Mouse (Mus musculus): ENCODE results near the gene Scp2.
A peak's percentile ranks its signal among the peaks of the same experiment; 100 is the strongest.

Gene Scp2

DNA sequence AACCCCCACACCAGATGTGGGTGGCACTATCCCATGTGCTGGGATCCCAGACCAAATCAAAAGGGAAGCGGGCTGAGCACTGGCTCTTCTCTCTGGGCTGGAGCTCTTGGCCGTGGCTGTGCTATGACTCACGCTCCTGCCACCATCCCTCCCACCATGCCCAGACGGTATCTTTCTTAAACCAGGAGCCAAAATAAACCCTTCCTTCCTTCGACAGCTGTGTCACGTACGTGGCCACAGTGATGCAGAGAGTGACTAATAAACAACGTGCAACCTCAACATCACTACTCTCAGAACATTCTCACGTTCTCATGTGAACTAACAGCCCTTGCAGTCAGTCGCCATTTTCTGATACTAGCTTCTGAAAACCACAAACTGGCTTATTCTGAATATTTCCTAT is 86.6 kb downstream of the Scp2 start:
- no peak for DNase-seq

DNA sequence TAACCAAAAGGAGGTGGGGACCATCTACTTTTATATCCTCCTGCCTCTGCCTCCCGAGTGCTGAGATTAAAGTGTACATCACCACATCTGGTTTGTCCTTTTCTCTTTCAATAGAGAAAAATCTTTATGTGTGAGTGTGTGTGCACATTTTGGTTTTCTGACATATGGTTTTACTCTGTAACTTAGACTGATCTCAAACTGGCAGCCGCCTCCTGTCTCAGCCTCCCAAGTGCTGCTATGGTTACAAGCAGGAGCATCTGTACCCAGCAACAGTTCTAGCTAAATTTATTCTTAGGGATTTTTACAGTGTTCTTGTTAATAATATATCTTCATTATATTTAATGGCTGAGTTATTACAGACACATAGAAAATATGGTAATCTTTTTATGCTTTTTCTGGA is 87.6 kb downstream of the Scp2 start:
- DNase-seq: no peak

DNA sequence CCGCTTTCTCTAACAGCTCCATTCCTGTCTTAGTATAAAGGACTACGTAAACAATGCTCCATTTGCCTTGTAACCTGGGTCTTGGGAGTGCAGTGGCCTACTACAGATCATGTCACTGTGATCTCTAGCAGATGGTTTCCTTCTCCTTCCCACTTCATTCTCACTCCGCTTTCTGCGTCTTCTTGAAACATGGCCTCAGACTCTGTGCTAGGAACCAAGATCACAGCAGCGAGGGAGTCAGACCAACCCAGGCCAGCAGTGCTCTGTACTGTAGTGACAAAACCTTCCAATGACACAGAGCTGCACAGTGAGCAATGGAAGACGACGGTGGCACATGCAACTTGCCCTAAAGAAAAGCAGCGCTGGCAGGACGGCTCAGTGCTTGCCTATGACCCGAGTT is 88.9 kb downstream of the Scp2 start:
- DNase-seq: peak; percentile 12

DNA sequence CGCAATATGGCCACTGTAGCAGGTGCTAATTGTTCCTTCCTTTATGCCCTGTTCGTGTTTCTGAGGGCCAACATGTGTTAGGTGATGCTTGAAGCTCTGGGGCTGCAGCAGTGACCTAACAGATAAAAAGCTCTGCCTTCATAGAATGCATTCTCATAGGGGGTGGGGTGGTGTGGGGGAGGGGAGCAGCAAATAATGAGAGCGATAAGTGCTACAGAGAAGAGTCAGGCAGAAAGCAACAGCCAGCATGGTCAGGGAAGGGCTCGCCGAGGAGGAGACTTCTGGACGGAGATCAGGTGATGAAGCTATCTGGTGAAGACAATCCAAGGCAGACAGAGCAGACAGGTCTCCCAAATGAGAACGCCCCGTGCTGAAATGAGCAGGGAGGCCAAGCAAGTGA is 92.1 kb downstream of the Scp2 start:
- DNase-seq: no peak

DNA sequence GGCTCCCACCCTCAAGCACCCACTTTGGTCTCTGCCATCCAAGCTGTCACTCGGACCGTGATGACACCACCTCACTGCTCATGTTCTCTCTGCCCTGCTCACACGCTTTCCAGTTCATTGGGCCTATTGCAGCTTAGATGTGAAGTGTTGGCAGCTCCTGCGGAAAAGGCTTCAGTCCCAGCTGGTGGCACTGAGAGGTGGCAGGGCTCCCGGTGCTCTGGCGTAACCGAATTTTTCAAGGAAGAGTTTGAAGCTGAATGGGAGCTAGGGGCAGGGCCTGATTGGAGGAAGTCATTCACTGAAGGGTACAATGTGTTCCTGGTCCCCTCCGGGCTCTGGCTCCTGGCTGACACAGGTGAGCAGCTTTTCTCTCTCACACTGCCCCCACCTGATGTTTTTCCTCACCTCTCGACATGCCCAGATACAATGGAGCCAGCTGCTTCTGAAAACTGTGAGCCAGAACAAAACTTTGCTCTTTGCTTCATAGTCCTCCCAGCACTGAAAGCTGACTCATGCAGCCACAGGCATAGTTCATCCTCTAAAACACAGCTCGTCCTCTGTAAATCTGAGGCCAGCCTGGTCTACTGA is 93.0 kb downstream of the Scp2 start:
- DNase-seq: no peak

DNA sequence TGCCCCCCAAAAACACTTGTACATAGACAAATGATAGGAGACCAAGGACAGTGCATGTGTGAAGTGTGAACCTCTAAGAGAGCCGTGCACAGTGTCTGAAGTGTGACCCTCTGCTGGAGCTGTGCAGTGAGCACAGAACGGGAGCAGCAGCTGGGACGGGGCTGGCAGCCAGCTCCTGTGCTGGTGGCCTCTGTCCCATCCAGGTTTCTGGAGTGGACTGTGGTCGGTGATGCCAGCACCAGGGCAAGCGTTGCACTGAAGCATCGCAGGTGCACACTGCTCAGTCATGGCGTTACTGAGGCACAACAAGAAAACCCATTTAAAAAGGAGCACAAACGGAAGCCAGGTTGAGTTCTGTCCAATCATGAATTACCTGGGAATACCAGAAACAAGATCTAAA is 98.7 kb downstream of the Scp2 start:
- DNase-seq: no peak

DNA sequence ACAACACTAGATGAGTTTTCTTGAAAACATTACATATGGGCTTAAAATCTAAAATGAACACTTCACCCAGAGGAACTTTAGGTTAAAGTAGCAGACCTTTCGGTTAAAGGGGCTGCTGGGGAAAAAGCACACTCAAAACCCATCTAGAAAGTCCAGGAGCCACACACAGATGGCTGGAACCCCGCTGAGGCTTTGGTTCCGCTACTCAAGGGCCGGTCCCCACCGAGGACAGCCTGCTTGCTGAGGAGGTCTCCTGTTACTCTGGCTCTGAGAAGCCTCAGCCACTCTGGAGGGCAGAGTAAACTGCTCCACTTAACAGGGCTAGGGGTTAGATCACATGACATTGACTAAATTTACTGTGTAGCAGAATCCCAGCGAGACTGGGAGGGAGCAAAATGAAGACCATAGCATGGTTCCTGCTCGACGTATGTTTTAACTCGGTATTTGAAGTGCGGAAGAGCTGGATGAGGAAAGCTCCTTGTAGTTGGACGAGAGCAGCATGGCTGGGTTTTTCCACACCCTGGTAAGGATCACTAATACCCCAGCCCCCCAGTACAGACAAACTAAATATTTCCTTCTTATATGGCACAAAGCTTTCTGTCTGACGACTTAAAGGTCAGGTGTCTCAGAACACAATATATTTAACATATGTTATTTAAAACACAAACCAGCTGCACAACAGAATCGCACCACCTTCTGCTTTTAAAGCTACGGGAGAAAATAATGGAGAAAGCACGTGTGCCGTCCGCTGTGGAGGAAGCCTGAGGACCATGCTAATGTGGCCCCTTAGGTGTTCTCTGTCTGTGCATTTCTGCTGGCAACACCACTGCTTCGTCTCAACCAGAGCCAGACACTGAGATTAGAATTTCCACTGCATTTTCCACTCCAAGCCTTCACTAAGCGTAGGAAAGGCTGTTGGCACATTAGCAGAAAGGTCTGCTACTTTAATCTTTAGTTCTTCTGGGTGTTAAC is 99.4 kb downstream of the Scp2 start:
- no peak for DNase-seq

DNA sequence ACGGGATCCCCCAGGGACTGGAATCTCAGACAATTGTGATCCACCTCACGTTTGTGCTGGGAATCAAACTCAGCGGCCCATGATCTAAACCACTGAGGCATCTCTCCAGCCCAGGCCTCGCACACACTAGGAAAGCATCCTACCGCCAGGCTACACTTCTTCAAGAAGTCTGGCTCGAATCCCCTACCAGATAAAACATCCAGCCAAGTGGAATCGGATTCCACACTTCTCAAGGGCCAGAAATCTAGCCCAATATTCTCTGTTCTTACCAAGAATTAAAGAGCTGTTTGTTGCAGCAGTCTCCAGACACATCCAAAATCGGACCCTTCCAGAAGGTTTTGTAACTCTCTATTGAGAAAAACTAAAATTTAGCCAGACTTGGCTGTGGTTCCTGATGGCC is 107.8 kb downstream of the Scp2 start:
- no peak for DNase-seq

DNA sequence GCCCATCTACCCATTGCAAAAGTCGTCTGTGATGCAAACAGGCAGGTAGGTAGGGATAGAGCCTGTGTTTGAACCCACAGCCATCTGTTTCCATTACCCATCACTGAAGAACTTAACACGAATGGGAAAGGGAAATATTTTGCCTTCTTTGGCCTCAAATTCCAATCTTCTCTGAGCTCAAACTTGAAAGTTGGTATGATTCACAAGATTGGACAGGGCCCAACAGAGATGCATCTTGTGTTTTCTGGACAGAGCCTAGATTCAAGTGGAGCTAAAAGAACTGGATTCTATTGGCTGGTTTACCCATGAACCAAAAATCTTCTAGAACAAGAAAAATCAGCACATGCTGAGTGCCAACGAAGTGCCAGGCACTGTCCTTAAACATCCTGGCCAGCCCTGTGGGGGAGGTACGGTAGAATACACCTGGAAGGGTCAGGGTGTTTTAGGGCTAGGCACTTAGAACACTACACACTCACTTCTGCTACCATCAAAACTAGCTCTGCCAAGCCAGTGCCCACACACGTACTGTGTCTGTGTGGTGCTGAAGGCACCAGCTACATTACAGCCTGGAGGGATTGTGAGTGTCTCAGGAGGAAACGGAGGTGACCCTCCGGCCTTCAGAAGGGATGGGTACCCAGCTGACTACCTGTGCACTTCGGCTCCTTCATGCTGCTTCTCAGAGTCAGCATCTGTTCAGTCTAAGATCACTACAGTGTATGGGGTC is 111.6 kb downstream of the Scp2 start:
- no peak for DNase-seq

DNA sequence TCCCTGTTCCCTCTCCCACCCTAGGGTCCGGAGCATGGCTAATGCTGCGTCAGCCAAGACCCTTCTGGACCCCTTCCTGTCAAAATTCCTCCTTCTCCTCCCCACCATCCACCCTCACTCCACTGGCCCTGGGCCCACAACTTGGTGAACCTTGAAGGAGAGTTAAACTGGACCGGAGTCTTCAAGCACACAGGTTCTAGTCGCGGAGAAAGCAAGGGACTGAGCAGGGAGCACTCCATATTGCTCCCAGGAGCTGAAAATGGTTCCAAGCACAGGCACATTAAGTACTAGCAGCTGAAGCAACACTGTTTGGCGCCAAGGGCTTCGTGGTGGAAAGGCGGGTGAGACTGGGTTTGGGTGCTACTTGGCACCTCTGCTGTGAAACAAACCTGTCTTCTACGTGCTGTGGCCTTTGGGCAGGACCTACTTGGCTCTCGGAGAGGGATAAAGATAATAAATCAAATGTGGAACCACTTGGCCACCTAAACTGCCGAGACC is 112.4 kb downstream of the Scp2 start:
- no peak for DNase-seq

DNA sequence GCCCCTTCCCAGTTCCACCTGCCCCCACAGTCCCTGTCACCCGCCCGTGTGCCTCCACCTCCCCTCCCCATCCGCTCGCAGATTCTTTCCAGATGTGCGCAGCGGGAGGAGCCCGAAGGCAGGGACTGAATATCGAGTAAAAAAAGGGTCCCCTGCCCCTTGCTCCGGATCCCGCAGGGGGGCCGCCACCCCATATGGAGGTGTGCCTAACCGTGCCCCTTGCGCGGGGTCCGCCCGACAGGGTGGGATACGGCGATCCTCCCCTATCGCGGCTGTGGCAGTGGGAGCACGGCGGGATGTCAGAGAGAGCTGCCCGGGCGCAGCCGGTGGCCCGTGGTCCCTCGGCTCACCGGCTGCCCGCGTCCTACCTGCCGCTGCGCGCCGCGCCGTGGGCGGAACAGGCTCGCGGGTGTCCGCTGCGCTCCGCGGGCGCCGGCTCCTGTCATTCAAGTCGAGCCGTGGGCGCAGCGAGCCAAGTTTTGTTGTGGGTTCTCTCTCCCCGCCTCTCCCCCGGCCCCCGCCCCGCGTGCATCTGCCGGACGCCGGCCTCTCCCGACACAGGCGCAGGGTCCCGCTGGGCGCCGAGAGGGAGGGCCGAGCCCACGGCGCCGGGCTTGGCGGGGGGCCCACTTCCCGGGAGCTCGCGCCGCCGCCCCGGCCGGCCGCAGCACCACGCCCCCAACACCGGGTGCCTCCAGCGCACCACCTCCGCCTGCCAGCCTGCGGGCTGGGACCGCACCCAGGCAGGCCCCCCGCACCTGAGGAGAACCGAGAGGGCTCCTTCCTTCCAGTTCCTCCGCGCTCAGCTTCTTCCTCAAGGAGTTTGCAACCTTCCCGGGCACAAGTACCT is 113.1 kb downstream of the Scp2 start:
- peak; percentile 62 for DNase-seq

DNA sequence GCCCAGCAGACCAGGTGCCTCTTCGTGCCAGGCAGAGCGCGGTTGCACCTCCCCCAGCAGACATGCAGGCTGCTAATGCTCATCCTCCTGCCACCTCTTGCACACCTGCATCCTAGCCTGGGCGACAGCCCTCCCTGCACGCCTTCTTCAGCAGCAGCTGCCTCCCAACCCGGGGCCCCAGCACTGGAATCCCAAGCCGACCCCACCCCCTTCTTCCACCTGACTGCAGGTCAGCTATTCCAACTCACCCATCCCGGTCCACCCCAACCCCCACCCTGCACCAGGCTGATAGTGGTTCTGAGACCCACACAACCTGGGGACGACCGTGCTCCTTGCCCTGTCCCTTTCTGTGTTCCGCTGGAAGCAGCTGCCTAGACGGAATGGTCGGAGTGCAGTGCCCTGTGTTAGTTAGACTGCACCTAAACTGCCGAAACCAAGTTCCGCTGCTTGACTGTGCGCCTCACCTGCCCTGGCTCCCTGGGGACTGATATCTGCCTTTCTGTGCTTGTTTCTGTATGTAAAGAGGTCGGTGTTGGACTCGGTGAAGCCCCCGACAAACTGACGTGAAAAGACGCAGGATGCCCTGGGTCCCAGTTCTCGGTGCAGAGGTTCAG is 113.8 kb downstream of the Scp2 start:
- no peak for DNase-seq

DNA sequence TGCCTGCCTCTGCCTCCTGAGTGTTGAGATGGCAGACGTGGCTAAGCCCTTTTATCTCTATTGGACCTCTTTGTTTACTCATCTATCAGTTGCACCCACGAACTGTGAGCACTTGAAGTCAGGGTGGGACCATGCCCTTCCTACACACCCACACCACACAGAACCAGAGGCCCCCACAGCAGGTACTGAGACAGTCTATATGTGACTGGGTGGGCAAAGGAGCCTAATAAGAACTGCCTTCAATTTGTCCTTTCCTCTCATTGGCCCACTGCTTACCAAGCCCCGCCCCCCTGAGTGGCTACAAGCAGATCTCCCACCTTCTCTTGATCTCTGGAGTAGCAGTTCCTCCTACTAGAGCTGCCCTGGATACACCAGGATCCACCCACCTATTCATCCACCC is 118.6 kb downstream of the Scp2 start:
- DNase-seq: no peak

DNA sequence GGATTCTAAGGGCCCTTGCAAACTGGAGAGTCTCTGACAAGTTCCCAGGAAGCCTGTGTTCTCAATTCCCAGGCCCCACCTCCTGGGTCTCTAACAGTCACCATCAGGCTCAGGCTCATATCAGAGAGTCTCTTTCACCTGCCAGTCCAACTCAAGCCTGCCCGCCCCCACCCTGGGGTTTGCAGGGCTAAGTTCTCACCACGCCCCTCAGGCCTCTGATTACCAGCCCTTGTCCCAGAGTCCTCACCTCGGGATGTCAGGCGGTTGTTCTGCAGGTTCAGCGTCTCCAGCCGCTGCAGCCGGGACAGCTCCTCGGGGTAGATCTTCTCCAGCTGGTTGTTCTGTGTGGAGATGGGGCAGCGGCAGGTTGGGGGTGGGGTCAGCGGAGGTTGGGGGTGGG is 119.5 kb downstream of the Scp2 start:
- peak; percentile 53 for DNase-seq

DNA sequence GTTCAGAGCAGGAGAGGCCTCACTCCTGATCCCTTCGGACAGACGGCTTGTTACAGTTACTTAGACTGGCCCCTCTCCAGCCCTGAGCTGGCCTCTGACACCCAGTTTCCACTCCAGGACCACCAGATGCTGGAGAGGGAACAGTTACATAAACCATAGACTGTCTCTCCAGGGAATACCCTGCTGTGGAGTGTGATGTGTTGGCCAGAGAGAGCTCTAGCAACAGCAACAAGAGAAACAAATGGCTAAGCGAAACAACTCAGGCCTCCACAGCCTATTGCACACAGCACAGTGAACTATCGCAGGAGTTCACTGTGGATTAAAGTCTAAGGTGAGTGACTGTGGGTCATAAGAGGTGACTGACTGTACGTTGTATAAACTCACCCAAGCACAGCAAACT is 120.2 kb downstream of the Scp2 start:
- DNase-seq: peak; percentile 53

DNA sequence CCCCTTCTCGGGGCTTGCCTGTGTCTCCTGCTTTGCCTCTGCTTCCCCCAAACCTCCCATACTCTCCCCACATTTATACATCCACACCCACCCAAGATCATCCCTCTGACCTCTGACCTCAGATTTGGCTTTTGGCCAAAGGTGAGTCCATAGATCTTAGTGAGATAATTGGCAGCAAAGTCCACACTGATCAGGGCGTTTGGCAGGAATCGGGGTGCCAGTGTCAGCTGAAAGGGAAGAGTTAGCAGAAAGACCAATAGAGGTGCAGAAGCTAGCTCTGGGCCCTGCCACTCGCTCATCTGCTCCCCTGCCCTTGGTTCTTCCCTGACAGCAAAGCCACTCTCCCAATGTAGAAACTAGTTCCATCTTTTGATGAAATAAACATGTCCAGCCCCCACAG is 121.6 kb downstream of the Scp2 start:
- DNase-seq: no peak

DNA sequence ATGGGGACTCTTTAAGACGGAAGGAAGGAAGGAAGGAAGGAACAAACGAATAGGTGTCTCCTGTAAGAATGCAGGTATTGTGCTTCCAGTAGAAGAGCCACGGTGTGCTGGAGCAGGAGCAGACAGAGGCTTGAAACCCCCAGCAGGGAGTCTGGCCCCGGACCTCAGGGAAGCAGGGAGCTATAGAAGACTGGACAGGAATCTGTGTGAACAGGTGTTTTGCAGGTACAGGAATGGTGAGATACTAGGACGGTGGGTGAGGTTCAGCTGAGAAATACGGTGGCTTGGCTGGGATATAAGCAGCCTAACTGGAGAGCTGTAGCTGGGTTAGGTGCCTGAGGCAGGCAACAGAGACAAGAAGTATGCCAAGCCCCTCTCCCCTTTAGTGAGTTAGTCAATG is 124.6 kb downstream of the Scp2 start:
- no peak for DNase-seq

DNA sequence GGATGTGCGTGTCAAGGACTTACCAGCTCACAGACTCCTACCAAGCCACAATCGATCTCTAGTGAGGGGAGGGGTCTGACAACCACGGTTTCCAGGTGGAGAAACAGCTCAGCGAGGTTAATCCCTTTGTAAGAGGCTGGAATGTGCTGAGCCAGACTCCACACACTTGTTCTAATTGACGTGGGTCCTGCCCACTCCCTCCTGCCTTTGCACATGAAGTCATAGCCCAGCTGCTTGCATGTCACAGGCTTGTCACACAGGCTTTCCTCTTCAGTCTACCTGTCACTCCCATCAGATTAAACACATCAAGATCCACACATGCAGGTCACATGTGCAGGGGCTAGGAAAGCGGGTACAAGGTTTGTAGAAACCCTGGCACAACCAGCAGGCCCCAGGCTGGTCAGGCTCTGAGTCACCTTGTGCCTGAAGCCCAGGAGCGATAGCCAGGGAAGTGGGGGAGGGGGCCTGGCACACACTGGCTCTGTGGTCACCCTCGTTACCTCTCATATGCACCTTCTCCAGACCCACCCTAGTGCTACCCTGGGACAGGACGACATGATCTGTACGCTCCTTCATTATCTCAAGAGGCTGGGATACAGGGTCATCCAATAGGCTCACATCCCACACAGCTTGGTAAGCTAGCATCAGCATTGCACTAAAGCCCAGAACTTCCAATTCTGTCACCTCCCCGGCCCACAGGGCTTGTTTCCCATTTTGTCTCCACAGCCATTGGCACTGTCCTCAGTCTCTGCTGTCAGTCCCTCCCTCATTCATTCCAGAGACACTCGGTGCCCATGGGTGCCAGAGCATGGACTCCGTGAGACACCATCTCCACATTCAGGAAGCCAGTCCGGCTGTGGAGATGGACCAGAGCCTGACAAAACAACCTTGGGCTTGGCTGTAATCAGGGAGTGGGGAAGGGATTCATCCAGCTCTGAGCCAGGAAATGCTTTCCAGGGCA is 125.6 kb downstream of the Scp2 start:
- no peak for DNase-seq

DNA sequence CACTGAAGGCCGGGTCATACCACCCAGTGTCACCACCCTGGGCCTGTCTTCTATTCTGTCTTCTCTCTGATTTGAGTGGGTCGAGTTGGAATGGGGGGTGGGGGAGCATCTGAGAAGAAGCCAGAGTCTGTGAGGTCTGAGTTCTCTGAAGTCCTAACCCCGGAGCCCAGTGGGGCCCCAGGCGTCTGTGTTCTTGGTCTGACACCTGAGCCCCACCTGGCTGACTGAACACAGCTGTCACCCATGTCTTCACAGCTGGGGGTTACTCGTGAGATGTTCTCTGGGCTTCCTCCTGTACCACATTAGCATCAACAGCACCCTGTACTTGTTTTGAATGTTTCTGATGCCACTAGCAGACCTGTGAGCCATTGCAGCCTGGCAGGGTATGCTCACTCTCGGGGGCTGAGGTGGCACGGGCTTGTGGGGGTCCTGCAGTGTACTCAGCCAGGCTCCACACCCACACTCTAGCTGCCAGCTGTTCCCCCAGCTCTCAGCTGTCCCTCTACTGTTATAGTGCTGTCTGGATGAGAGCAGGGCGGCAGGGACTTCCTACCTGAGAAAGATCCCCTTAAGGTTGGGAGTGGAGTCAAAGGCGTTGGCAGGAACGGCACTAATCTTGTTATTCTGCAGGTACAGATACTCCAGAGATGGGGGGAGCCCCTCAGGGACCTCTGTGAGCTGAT is 126.4 kb downstream of the Scp2 start:
- DNase-seq: no peak

DNA sequence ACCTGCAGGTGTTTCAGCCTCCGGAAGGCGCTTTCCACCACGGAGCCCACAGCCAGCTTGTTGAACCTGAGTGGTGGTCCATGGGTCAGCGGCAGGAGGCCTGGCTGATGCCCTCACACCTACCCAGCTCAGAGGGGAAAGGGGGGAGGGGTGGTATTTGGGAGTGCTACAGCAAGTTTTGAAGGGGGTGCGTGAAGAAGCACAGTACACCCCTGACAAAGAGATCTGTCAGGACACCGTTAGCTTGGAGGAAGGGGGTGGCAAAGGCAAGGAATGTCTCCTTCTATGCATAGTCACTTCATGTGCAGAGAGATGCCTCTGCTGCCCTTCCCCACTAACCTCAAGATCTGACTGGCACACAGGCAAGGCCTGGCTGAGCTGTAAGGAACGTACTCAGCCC is 127.0 kb downstream of the Scp2 start:
- no peak for DNase-seq
